Mouse (Mus musculus) limb, embryonic 15.5 days (tissue): ENCODE results near the gene Gm498. TPM values are rescaled to one million over a fixed set of nuclear protein-coding genes. Genes with fewer than 3 reads are reported as not detected.

Experiments used
- ATAC-seq: fragments of 200-750 bp; cut with Nextera tagmentation; 2 replicates; pipeline ENCODE4 v1.8.0; 2017; ENCODE audit warnings: low read depth, moderate TSS enrichment; ENCODE audit not compliant: insufficient number of reproducible peaks, low FRiP score, low TSS enrichment
- H3K27ac ChIP-seq: fragments of 300-500 bp; sonication (generic); 2 replicates; pipeline ENCODE4 v1.5.1; 2015; ENCODE audit warnings: moderate library complexity, mild to moderate bottlenecking, inconsistent platforms
- H3K27me3 ChIP-seq: fragments of 300-500 bp; sonication (generic); 2 replicates; pipeline ENCODE4 v1.6.1; 2015; ENCODE audit warnings: inconsistent platforms
- H3K36me3 ChIP-seq: fragments of 300-500 bp; sonication (generic); 2 replicates; pipeline ENCODE4 v1.6.1; 2015; ENCODE audit warnings: inconsistent platforms
- H3K4me1 ChIP-seq: fragments of 300-500 bp; sonication (generic); 2 replicates; pipeline ENCODE4 v1.6.1; 2015; ENCODE audit warnings: inconsistent platforms
- H3K4me2 ChIP-seq: fragments of 300-500 bp; sonication (generic); 2 replicates; pipeline ENCODE4 v1.6.1; 2015; ENCODE audit warnings: mild to moderate bottlenecking, inconsistent platforms
- H3K4me3 ChIP-seq: fragments of 300-500 bp; sonication (generic); 2 replicates; pipeline ENCODE4 v1.5.1; 2015; ENCODE audit warnings: mild to moderate bottlenecking, inconsistent platforms
- H3K9ac ChIP-seq: fragments of 300-500 bp; sonication (generic); 2 replicates; pipeline ENCODE4 v1.6.1; 2015; ENCODE audit warnings: inconsistent platforms
- H3K9me3 ChIP-seq: fragments of 300-500 bp; sonication (generic); 2 replicates; pipeline ENCODE4 v1.6.1; 2016; ENCODE audit warnings: inconsistent platforms
- WGBS: fragments of 180-500 bp; shearing (Covaris S2); methylation state at CpG from one replicate; pipeline ENCODE4 v1.1.7; 2015; 5-methylcytosine and 5-hydroxymethylcytosine counted together
- microRNA-seq: library from miRNA; unstranded; fragments of <30 nt; microRNA quantifications from one replicate; pipeline ENCODE4, GENCODE M21; 2016
- polyA plus RNA-seq: library from polyadenylated mRNA; unstranded; fragments of >200 nt; fragmentation: Nextera tagmentation; extraction: Ambion mirVana; gene quantifications from 2 replicates; pipeline ENCODE4 v1.2.1, GENCODE M21; 2015

Gm498 gene
- polyA plus RNA-seq, 1 experiment from 2014 or later: not detected

DNA sequence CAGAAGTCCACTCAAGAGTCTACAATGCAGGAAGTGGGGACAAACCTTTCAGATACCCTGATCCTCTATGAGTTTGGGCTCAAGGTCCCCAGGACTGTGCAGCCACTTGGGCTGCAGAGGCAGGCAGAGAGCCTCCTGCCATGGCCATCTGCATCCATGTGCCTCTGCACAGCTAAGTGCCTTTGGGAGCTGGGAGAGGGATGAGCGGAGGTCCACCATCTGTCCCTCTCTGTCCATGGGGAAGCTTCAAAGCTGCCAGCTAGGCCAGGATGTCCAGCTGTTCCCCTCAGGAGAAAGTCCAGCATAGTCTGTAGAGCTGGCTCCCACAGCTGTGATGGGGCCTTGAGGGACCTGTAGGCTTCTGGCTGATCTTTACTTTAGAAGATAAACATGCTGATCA is 38.5 kb downstream of the Gm498 start:
- no peak overlapping the region for H3K27ac ChIP-seq
- ATAC-seq: no peak
- no peak overlapping the region for H3K4me2 ChIP-seq
- no peak overlapping the region for H3K4me3 ChIP-seq
- no peaks in the 10 kb centered on the region for H3K4me1 ChIP-seq
- no peak overlapping the region for H3K9ac ChIP-seq
- no peaks in the 10 kb centered on the region; the same call in 1 of the 2 replicates for H3K27me3 ChIP-seq
- 91% methylated on average over 1 of the region's 1 CpGs for WGBS
- no peaks in the 10 kb centered on the region for H3K9me3 ChIP-seq
- no peaks in the 10 kb centered on the region for H3K36me3 ChIP-seq

DNA sequence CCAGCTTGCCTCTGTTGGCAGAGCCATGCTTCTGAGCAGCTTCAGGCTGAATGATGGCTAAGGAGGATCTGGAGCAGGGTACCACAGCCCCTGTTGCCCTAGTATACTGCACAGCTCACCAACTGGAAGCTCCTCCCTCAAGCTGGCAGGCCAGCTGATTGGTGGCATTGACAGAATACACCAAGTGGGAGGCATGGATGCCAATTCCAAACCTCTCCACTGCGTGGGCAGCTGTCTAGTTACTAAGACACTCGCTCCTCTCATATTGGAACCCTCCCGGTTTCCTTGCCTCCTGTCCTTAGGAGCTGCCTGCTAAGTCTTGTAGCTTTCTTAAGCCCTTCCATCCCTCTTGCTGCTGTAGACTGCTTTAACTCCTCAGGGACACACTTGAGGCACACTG is 39.0 kb downstream of the Gm498 start:
- 71% methylated on average over 3 of the region's 3 CpGs for WGBS
- H3K27ac ChIP-seq: no peak overlapping the region

DNA sequence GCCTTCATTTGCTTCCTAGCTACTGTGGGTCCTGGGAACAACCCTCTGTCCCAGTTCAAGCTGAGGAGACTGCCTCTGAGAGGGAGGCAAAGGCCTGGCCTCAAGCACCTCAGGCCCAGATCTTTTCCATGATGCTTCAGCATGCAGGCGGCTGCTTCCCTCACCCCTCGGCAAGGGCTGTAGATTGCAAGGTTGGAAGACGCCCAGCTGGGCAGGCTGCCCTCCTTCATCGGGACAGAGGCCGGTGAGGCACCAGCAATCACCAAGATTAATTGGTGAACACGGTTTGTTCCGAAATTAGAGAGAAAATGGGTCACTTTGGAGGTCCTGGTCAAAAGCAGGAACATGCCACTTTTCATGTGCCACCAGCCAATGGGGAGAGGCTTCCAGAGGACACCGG is 47.0 kb downstream of the Gm498 start:
- no peak for ATAC-seq
- no peaks in the 10 kb centered on the region for H3K36me3 ChIP-seq
- H3K4me2 ChIP-seq: no peak overlapping the region
- H3K27ac ChIP-seq: no peak overlapping the region
- WGBS: 81% methylated on average over 8 of the region's 8 CpGs
- no peaks in the 10 kb centered on the region for H3K4me1 ChIP-seq
- H3K9me3 ChIP-seq: no peaks in the 10 kb centered on the region
- no peak overlapping the region for H3K4me3 ChIP-seq
- H3K9ac ChIP-seq: no peak overlapping the region
- H3K27me3 ChIP-seq: no peaks in the 10 kb centered on the region

More for the DNA sequence above, 39.0 kb downstream of the Gm498 start:
- H3K4me2 ChIP-seq: no peak overlapping the region
- H3K4me3 ChIP-seq: no peak overlapping the region
- ATAC-seq: no peak
- H3K36me3 ChIP-seq: no peaks in the 10 kb centered on the region
- H3K4me1 ChIP-seq: no peaks in the 10 kb centered on the region
- H3K9ac ChIP-seq: no peak overlapping the region
- no peaks in the 10 kb centered on the region for H3K9me3 ChIP-seq
- no peaks in the 10 kb centered on the region for H3K27me3 ChIP-seq

DNA sequence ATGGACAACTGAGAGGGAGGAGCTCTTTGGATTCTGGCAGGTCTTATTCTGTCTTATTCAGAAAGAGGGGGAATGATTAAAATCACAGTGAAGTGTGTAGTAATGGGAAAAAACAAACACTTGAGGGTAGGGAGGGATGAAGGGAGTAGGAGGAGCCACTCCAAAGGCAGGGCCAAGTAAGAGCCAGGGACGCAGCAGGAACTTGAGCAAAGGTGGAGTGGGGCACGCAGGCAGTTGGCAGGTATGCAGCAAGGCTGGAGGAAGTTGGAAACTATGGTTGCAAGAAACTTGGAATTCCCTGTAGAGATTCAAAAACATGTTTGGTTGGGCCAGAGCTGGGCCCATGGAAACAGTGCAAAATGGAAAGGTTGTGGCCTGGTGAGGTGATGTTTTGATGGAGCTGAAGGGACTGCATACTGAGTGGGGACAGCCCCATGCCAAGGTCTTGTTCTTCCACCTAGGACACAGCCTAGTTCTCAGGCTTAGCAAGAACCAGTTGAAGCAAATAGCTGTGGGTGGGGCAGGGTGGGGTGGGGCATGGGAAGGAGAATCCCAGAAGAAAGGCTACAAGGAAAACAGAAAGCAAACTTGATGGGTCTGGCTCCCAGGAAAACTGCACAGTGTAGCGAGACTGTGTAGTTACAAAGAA is 52.5 kb downstream of the Gm498 start:
- Histone ChIP-seq H3K9me3 (no peaks in the 10 kb centered on the region), H3K36me3 (no peaks in the 10 kb centered on the region), H3K4me3 (no peak overlapping the region), H3K4me1 (no peaks in the 10 kb centered on the region), H3K27me3 (no peaks in the 10 kb centered on the region), H3K4me2 (no peak overlapping the region), H3K9ac (no peak overlapping the region), H3K27ac (no peak overlapping the region)
- ATAC-seq: no peak
- WGBS: 62% methylated on average over 3 of the region's 3 CpGs

DNA sequence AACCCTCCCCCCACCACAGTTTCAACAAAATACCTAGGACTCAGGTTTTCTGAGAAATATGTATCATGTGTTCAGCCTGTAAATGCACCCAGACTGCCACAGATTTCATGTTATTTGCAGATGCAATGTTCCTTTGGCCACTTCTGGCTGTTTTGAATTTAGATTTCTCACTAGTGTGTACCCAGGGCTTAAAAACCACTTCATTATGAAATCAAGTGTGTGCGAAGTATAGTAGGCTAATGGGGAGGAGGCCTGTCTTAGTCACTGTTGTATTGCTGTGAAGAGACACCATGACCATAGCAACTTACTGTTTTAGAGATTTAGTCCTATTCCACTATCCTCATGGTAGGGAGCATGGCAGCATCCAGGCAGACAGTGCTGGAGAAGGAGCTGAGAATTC is 63.3 kb downstream of the Gm498 start:
- Histone ChIP-seq H3K27ac (no peak overlapping the region), H3K4me3 (no peak overlapping the region), H3K27me3 (no peaks in the 10 kb centered on the region), H3K4me1 (no peaks in the 10 kb centered on the region), H3K4me2 (no peak overlapping the region), H3K9me3 (no peaks in the 10 kb centered on the region), H3K36me3 (no peaks in the 10 kb centered on the region), H3K9ac (no peak overlapping the region)
- 81% methylated on average over 1 of the region's 1 CpGs for WGBS
- no peak for ATAC-seq

DNA sequence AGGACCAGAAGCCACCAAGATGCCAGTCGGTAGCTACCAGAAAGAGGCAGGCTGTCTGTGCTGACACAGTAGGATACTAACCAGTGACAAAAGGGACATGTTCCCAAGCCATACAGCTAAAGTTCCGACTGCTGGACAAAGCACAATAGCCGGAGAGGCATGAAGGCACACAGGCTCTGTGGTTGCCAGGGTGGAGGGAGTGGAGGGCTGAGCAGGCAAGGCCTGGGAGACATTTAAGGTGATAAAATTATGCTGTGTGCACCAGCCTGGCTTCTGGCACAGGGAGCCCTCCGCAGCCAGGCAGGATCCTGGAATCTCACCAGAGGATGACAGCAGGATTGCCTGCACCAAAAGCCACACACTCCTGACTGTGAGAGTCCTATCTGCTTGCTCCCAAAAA is 72.0 kb downstream of the Gm498 start:
- Histone ChIP-seq H3K4me3 (no peak overlapping the region), H3K9me3 (no peaks in the 10 kb centered on the region), H3K27ac (no peak overlapping the region), H3K4me1 (no peaks in the 10 kb centered on the region), H3K9ac (no peak overlapping the region), H3K27me3 (no peaks in the 10 kb centered on the region), H3K4me2 (no peak overlapping the region), H3K36me3 (no peaks in the 10 kb centered on the region)
- WGBS: 69% methylated on average over 4 of the region's 4 CpGs
- ATAC-seq: no peak

DNA sequence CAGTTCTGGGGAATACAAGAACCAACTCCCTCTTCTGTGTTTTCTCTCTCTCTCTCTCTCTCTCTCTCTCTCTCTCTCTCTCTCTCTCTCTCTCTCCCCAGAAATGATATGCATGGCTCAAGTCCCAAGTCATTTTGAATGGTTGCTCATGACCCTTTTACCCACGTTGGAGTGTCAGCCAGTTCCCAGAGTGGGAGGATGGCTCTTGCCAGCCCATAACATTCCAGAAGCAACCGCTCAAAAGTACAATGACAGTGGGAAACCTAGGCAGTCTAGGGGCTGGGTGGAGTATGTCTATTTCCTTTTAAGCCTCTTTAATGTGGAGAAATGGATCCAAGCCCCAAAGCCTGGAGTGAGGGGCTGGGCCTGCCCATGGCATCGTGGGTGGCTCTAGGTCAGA is 72.8 kb downstream of the Gm498 start:
- 68% methylated on average over 3 of the region's 3 CpGs for WGBS
- no peak for ATAC-seq
- Histone ChIP-seq H3K36me3 (no peaks in the 10 kb centered on the region), H3K9ac (no peak overlapping the region), H3K4me3 (no peak overlapping the region), H3K9me3 (no peaks in the 10 kb centered on the region), H3K27me3 (no peaks in the 10 kb centered on the region), H3K4me1 (no peaks in the 10 kb centered on the region), H3K27ac (no peak overlapping the region), H3K4me2 (no peak overlapping the region)

DNA sequence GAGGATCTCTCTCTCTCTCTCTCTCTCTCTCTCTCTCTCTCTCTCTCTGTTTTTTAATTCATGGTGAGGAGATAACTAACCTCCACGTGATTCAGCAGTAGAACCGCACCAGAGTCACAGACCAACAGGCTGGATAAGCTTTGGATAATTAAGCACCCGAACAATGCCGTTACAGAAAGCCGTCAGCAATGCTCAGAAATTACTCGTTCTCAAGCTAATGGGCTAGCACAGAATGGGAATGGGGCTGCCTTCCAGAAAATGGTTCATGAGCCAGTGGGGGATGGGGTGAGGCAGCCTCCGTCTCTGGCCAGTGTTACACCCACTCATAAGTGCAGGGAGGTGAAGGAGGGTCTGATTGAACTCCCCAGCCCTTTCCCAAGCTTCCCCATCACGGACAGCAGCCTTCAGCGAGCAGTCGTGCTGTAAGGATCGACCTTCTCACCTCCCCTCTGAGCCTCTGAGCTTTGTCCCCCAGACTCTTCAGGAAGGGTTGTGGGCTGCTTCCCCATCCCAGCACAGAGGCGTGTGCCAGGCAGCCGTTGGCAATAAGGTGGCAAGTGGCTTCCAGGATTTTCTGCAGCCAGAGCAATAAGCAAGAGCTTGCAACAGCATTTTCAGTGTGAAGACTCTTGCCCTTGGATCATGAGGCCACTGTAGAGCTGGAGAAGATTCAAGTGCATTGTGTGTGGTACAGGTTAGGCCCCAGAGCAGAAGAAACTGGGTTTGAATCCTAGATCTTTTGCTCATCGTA is 76.5 kb downstream of the Gm498 start:
- Histone ChIP-seq H3K9ac (no peak overlapping the region), H3K9me3 (no peaks in the 10 kb centered on the region), H3K4me2 (no peak overlapping the region), H3K27me3 (no peaks in the 10 kb centered on the region), H3K36me3 (no peaks in the 10 kb centered on the region), H3K27ac (no peak overlapping the region), H3K4me3 (no peak overlapping the region), H3K4me1 (no peaks in the 10 kb centered on the region)
- no peak for ATAC-seq
- WGBS: 65% methylated on average over 14 of the region's 14 CpGs

DNA sequence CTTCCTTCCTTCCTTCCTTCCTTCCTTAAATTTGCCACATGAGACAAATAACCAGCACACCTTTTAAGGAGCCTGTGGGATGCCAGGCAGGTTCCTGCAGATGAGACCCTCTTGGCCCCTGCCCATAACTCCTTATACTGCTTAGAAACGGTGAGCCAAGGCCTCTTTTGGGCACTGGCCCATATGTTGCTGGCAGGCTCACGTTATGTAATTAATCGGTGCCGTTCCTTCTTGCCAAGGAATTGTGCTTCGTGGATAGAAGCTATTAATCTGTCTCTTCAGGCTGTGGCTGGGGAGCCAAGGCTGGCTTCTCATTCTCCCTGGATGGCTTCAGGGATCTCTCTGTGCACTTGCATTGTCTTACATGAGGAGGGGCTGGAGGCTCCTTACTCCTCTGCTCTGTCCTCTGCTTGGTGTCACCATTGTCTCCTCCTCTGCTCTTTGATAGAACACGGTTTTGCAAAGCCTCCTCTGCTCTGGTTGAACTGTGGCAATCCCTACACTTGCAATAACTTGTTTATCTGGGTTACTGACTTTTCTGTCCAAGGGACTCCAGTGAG is 77.9 kb downstream of the Gm498 start:
- no peaks in the 10 kb centered on the region for H3K9me3 ChIP-seq
- no peak overlapping the region for H3K4me2 ChIP-seq
- H3K4me1 ChIP-seq: no peaks in the 10 kb centered on the region
- H3K27ac ChIP-seq: no peak overlapping the region
- H3K36me3 ChIP-seq: no peaks in the 10 kb centered on the region
- no peaks in the 10 kb centered on the region for H3K27me3 ChIP-seq
- no peak overlapping the region for H3K9ac ChIP-seq
- WGBS: 46% methylated on average over 6 of the region's 6 CpGs
- no peak for ATAC-seq
- H3K4me3 ChIP-seq: no peak overlapping the region

Small RNAs within 50 kb of the gene (microRNA-seq; reads per million reads assigned to microRNA genes)
- gene Mir6404: not detected

Other genes with a start within 250 kb of the Gm498 start
- gene Tnfrsf26, start 238.1 kb upstream of the Gm498 start, polyA plus RNA-seq: 1.1 TPM in 2 replicates
- gene Tnfrsf22, start 217.2 kb upstream of the Gm498 start, polyA plus RNA-seq: 8.8 and 9.2 TPM in 2 replicates
- 5.0 and 7.3 TPM in 2 replicates for gene Tnfrsf23, start 181.0 kb upstream of the Gm498 start, polyA plus RNA-seq
- 63.2 and 66.8 TPM in 2 replicates for gene Osbpl5, start 109.9 kb upstream of the Gm498 start, polyA plus RNA-seq
- gene Mrgprg, start 99.8 kb upstream of the Gm498 start, polyA plus RNA-seq: not detected in 2 replicates
- gene Mrgpre, start 82.3 kb upstream of the Gm498 start, polyA plus RNA-seq: 1.6 and 2.1 TPM in 2 replicates
- 6.6 and 6.7 TPM in 2 replicates for gene Nadsyn1, start 44.0 kb upstream of the Gm498 start, polyA plus RNA-seq
- gene Dhcr7, start 43.7 kb upstream of the Gm498 start, polyA plus RNA-seq: 45.2 and 46.8 TPM in 2 replicates
- gene Shank2, start 135.1 kb downstream of the Gm498 start, polyA plus RNA-seq: 0.17 and 0.19 TPM in 2 replicates